Mouse (Mus musculus) lung, postnatal 0 days (tissue): ENCODE data around the gene Reg3b.

ENCODE experiments used
- CTCF ChIP-seq: IDR thresholded peaks from 2 replicates; pipeline ENCODE4 v1.5.1; 2016; ENCODE audit warnings: antibody characterized with exemption, mild to moderate bottlenecking
- EP300 ChIP-seq: IDR thresholded peaks from 2 replicates; pipeline ENCODE4 v1.6.1; 2016; ENCODE audit warnings: antibody characterized with exemption, mild to moderate bottlenecking, control low read depth

- TF ChIP-seq CTCF: no peak
- no peak for TF ChIP-seq EP300
Observed at GRCm38 (mm10) chr6:78370357-78370756, at the start of gene Reg3b.
